Mouse (Mus musculus) heart, embryonic 16.5 days (tissue): Measurements from ENCODE around the gene Dcaf7. TPM values are rescaled to one million over a fixed set of nuclear protein-coding genes. Genes with fewer than 3 reads are reported as not detected.

Experiments
- ATAC-seq: fragments of 200-750 bp; cut with Nextera tagmentation; replicated peaks from 2 replicates; pipeline ENCODE4 v1.8.0; 2017; ENCODE audit warnings: moderate number of reproducible peaks; ENCODE audit not compliant: insufficient read depth, low FRiP score; ENCODE audit errors: extremely low read depth
- H3K27ac ChIP-seq: fragments of 300-500 bp; sonication (generic); 2 replicates; pipeline ENCODE4 v1.5.1; 2014; ENCODE audit warnings: mild to moderate bottlenecking, low read length, control low read depth, moderate library complexity
- H3K27me3 ChIP-seq: fragments of 300-500 bp; sonication (generic); 2 replicates; pipeline ENCODE4 v1.6.1; 2014; ENCODE audit warnings: low read length, mixed read lengths; ENCODE audit not compliant: control insufficient read depth, insufficient read depth
- H3K36me3 ChIP-seq: fragments of 300-500 bp; sonication (generic); 2 replicates; pipeline ENCODE4 v1.6.1; 2014; ENCODE audit not compliant: control insufficient read depth, insufficient read depth
- H3K4me1 ChIP-seq: fragments of 300-500 bp; sonication (generic); 2 replicates; pipeline ENCODE4 v1.6.1; 2014; ENCODE audit warnings: low read length, mixed read lengths; ENCODE audit not compliant: control insufficient read depth, insufficient read depth
- H3K4me2 ChIP-seq: fragments of 300-500 bp; sonication (generic); 2 replicates; pipeline ENCODE4 v1.6.1; 2014; ENCODE audit warnings: low read depth, mild to moderate bottlenecking, control low read depth, low read length
- H3K4me3 ChIP-seq: fragments of 300-500 bp; sonication (generic); 2 replicates; pipeline ENCODE4 v1.5.1; 2014; ENCODE audit warnings: mild to moderate bottlenecking, control low read depth, low read length
- H3K9ac ChIP-seq: fragments of 300-500 bp; sonication (generic); 2 replicates; pipeline ENCODE4 v1.6.1; 2014; ENCODE audit warnings: low read length, control low read depth
- H3K9me3 ChIP-seq: fragments of 300-500 bp; sonication (generic); replicated peaks from 2 replicates; pipeline ENCODE4 v1.6.1; 2016; ENCODE audit warnings: low read length; ENCODE audit not compliant: control insufficient read depth
- WGBS: fragments of 180-500 bp; shearing (Covaris S2); extraction: QIAGEN DNeasy Blood & Tissue Kit; methylation state at CpG from one replicate; pipeline ENCODE4 v1.1.7; 2014; 5-methylcytosine and 5-hydroxymethylcytosine counted together
- polyA plus RNA-seq: library from polyadenylated mRNA; unstranded; fragments of >200 nt; fragmentation: Nextera tagmentation; extraction: Ambion mirVana; gene quantifications from 2 replicates; pipeline ENCODE4 v1.2.1, GENCODE M21; 2015

Gene Dcaf7
- polyA plus RNA-seq, 1 experiment from 2014 or later: 44.6 TPM

GRCm38 (mm10) chr11:106007821-106008220 lies 28.9 kb upstream of the Dcaf7 start, which contains the start of gene Kcnh6:
Kcnh6 (plus strand) TSS chr11:106008124.
- no peak within 1 kb of the TSS for H3K9ac ChIP-seq
- peak within 1 kb of the TSS; percentile 70 for H3K4me2 ChIP-seq
- H3K27ac ChIP-seq: no peak within 1 kb of the TSS
- H3K27me3 ChIP-seq: peaks cover 20% of the 10 kb centered on the region
- no peaks in the 10 kb centered on the region for H3K36me3 ChIP-seq
- H3K4me1 ChIP-seq: peaks cover 3% of the 10 kb centered on the region
- ATAC-seq: no peak; the same call in 1 of the 2 replicates
- under 1% methylated on average over 25 of the region's 25 CpGs for WGBS
- peak within 1 kb of the TSS; percentile 35 for H3K4me3 ChIP-seq
- H3K9me3 ChIP-seq: no peaks in the 10 kb centered on the region

GRCm38 (mm10) chr11:106012711-106013110 lies 24.0 kb upstream of the Dcaf7 start:
- Histone ChIP-seq H3K27ac (no peak overlapping the region), H3K4me2 (no peak overlapping the region), H3K9ac (no peak overlapping the region), H3K27me3 (peaks cover 20% of the 10 kb centered on the region), H3K36me3 (no peaks in the 10 kb centered on the region), H3K4me3 (no peak overlapping the region), H3K4me1 (peaks cover 9% of the 10 kb centered on the region), H3K9me3 (no peaks in the 10 kb centered on the region)
- WGBS: 51% methylated on average over 7 of the region's 7 CpGs
- no peak for ATAC-seq

GRCm38 (mm10) chr11:106013556-106014225 lies 23.0 kb upstream of the Dcaf7 start:
- no peak overlapping the region for H3K9ac ChIP-seq
- H3K4me2 ChIP-seq: no peak overlapping the region
- no peak overlapping the region for H3K4me3 ChIP-seq
- H3K36me3 ChIP-seq: no peaks in the 10 kb centered on the region
- H3K4me1 ChIP-seq: peaks cover 6% of the 10 kb centered on the region; the same call in 1 of the 2 replicates
- WGBS: 29% methylated on average over 11 of the region's 11 CpGs
- peaks cover 13% of the 10 kb centered on the region for H3K27me3 ChIP-seq
- H3K9me3 ChIP-seq: no peaks in the 10 kb centered on the region
- H3K27ac ChIP-seq: no peak overlapping the region
- ATAC-seq: peak; percentile 28; the same call in 1 of the 2 replicates

GRCm38 (mm10) chr11:106016440-106016839 lies 20.2 kb upstream of the Dcaf7 start:
- H3K27me3 ChIP-seq: peaks cover 16% of the 10 kb centered on the region
- H3K9ac ChIP-seq: no peak overlapping the region
- H3K4me1 ChIP-seq: peaks cover 14% of the 10 kb centered on the region
- H3K27ac ChIP-seq: no peak overlapping the region
- H3K4me3 ChIP-seq: no peak overlapping the region
- no peak for ATAC-seq
- no peaks in the 10 kb centered on the region for H3K36me3 ChIP-seq
- 63% methylated on average over 5 of the region's 5 CpGs for WGBS
- H3K9me3 ChIP-seq: no peaks in the 10 kb centered on the region
- no peak overlapping the region for H3K4me2 ChIP-seq

GRCm38 (mm10) chr11:106020051-106020763 lies 16.5 kb upstream of the Dcaf7 start:
- peak overlapping the region; percentile 42 for H3K9ac ChIP-seq
- H3K36me3 ChIP-seq: no peaks in the 10 kb centered on the region
- peak overlapping the region; percentile 66 for H3K4me2 ChIP-seq
- H3K4me1 ChIP-seq: peaks cover 8% of the 10 kb centered on the region
- H3K27me3 ChIP-seq: peaks cover 15% of the 10 kb centered on the region
- 1% methylated on average over 50 of the region's 50 CpGs for WGBS
- no peak overlapping the region for H3K27ac ChIP-seq
- peak overlapping the region; percentile 35 for H3K4me3 ChIP-seq
- peak; percentile 62 for ATAC-seq
- no peaks in the 10 kb centered on the region for H3K9me3 ChIP-seq

GRCm38 (mm10) chr11:106025774-106026173 lies 10.9 kb upstream of the Dcaf7 start:
- no peaks in the 10 kb centered on the region; the same call in 1 of the 2 replicates for H3K4me1 ChIP-seq

GRCm38 (mm10) chr11:106026465-106027151 lies 10.1 kb upstream of the Dcaf7 start:
- Histone ChIP-seq H3K9me3 (no peaks in the 10 kb centered on the region), H3K9ac (no peak overlapping the region), H3K36me3 (no peaks in the 10 kb centered on the region), H3K4me3 (no peak overlapping the region), H3K4me1 (no peaks in the 10 kb centered on the region), H3K27ac (no peak overlapping the region), H3K27me3 (no peaks in the 10 kb centered on the region; the same call in 1 of the 2 replicates), H3K4me2 (no peak overlapping the region)
- 29% methylated on average over 11 of the region's 11 CpGs for WGBS
- ATAC-seq: no peak; the same call in 1 of the 2 replicates

More at GRCm38 (mm10) chr11:106025774-106026173, 10.9 kb upstream of the Dcaf7 start:
- Histone ChIP-seq H3K4me2 (no peak overlapping the region), H3K36me3 (no peaks in the 10 kb centered on the region), H3K27ac (no peak overlapping the region), H3K4me3 (no peak overlapping the region), H3K9me3 (no peaks in the 10 kb centered on the region), H3K9ac (no peak overlapping the region), H3K27me3 (peaks cover 6% of the 10 kb centered on the region)
- no peak for ATAC-seq
- 63% methylated on average over 3 of the region's 3 CpGs for WGBS

GRCm38 (mm10) chr11:106027607-106028006 lies 9.1 kb upstream of the Dcaf7 start:
- Histone ChIP-seq H3K4me3 (no peak overlapping the region), H3K4me2 (no peak overlapping the region), H3K9ac (no peak overlapping the region), H3K27me3 (no peaks in the 10 kb centered on the region), H3K9me3 (no peaks in the 10 kb centered on the region), H3K36me3 (no peaks in the 10 kb centered on the region), H3K4me1 (no peaks in the 10 kb centered on the region), H3K27ac (no peak overlapping the region)
- ATAC-seq: no peak
- 84% methylated on average over 5 of the region's 5 CpGs for WGBS
